Mouse (Mus musculus): ENCODE data around the gene Olfr187. TPM values are rescaled to one million over a fixed set of nuclear protein-coding genes. Genes with fewer than 3 reads are reported as not detected.
"Not testable (repeated sequence)": the region's sequence is repeated elsewhere in the genome, so short reads cannot be mapped to it uniquely, and the experiment has no call there.

Olfr187 gene
- not detected for total RNA-seq (2021)
- long read RNA-seq, experiment 1, result 0 reads
- long read RNA-seq, experiment 2, result 0 reads

DNA sequence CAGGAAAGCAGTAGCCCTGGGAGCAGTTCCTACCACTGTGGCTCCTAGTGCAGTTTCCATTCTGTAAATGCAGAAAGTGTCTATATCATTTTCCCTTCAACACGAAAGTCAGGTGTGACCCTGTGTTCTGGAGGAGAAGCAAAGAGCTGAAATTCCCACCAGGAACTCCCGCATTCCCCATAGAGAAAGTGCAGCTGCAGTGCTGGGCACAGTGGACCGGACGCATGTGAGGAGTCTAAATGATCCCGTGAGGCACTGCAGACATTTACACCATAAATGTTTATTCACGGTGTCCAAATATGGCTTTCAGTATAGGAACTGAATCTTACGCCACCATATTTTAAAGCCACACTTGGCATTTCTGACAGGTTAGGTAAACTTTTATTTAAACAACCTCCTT is at the start of gene Olfr187:
TSS of gene Olfr187 (minus strand) at position 58 of the 400 bp plus-strand sequence.
- DNase-seq, result no peak

DNA sequence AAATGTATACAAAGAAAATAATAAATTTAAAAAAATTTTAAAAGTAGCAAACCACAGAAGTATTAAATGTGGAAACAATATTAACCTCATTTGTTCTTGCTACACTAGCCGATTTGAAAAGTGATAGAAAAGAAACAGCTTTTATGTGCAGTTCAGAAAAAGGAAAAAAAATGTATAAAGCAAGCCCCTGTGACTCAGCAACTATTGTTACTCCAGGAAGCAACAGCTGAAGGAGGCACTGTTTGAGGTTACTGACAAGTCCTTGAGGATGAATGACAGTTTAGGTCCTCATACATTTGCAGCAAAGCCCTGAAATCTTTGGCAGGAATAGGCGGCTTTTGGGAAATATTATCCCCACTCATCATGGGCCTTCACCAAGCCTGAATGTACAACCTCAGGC is 41.5 kb upstream of the Olfr187 start:
- not testable (repeated sequence) for DNase-seq

GRCm38 (mm10) chr16:59077905-59078304 is 38.3 kb upstream of the Olfr187 start, which contains the start of gene Olfr190:
TSS of gene Olfr190 (minus strand) at chr16:59078005.
- no peak for DNase-seq

GRCm38 (mm10) chr16:59073520-59073919 is 34.0 kb upstream of the Olfr187 start:
- no peak for DNase-seq

- DNase-seq, result no peak
Observed at GRCm38 (mm10) chr16:59071755-59072154, 32.2 kb upstream of the Olfr187 start.

DNA sequence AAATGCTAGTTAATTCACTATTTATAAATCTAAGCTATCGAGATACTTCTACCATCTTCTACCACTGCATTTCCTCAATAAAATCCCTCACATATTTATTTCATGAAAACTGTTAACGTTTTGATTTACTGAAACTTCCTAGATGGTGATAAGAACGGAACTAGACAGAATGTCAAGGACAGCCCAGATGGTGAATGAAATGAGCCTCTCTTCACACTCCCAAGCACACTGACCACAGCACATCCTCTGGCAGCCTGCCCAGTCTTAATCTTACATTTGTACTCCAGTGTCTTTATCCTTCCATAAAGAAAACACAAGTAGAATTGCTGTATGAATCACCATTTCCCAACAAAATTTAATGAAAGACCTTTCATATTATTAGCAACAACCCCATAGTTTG is 22.8 kb upstream of the Olfr187 start:
- not testable (repeated sequence) for DNase-seq

GRCm38 (mm10) chr16:59049286-59049685 is 9.7 kb upstream of the Olfr187 start:
- DNase-seq, result not testable (repeated sequence)

DNA sequence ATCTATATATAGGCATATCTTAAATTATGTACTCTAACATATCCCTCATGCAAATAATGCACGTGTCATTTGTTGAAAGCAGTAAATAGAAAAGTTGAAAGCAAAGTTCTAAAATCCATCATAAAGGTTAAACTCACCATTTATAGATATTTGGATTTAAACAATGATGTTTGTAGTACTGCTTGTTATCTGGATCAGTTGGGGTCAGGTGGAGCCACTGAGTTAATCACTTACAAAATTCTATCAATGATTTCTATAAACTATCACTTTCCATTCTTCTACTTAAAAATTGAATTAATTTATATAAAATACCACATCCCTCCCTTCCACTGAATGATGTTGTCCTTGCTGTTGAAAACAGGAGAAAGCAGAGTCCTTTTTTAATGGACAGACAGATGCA is 9.3 kb upstream of the Olfr187 start:
- DNase-seq, result no peak

DNA sequence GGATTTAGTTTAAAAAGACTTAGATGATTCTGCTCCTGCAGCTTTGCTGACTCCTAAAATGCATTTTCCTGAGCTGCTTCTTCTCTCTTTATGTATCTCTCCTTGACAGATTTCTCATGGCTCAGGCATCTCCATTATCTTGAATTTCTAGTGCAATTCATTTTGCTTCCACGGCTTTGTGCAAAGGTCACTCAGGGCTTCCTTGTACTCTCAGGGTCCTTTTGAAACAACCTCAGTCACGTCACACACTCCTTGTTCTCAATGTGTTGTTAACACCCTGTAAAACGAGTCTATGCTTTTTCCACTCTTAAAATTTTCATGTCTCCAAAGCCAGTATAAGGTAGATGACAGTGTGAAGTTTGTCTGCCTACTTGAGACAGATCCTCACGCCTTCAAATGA is 8.0 kb upstream of the Olfr187 start:
- no peak for DNase-seq

DNA sequence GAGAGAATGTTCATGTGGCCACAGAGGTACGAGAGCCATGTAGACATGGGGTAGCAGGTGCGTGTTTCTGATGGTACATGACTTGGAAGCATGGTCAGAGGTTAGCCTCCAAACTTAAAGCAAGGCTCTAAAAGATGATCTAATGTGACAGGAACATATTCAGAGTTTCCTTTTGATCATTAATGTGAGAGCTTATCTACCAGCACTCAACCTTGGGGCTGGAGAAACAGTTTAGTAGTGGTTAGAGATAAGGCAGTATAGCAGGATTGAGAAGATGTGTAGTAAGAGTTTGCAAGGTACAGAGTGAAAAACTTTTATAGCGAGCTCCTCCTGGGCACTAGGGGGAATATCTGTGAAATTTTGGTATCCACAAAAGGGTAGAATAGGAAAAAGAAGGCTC is 6.3 kb upstream of the Olfr187 start:
- DNase-seq, result no peak

- no peak for DNase-seq
Observed at GRCm38 (mm10) chr16:59030191-59030590, 9.4 kb downstream of the Olfr187 start, which contains the start of gene Olfr186. TSS of gene Olfr186 (minus strand) at chr16:59030291.

- no peak for DNase-seq
Observed at GRCm38 (mm10) chr16:59013357-59014018, 26.1 kb downstream of the Olfr187 start.

DNA sequence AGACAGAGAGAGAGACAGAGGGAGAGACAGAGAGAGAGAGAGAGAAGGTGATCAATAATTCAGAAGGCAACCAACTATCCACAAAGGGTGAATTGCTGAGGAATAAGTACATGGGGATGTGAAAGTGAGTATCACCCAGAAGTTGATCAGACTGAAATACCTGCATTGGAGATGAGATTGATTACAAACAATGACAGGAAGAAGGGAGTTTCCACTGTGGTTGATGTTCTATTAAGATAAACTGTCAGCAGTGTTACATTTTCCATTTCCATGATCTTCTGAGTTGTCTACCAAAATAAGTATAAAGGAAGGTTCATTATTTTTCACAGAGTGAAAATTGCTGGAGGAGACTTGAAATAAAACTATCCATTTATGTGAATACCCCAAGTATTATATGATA is 32.4 kb downstream of the Olfr187 start:
- no peak for DNase-seq

GRCm38 (mm10) chr16:58995057-58995456 is 44.5 kb downstream of the Olfr187 start, which contains the start of gene Olfr183:
TSS of gene Olfr183 (plus strand) at chr16:58995357.
- no peak for DNase-seq

Other genes with a start within 250 kb of the Olfr187 start
- gene Olfr173, start 239.5 kb downstream of the Olfr187 start, total RNA-seq (2021), result not detected
- not detected for gene Olfr175-ps1, start 213.0 kb downstream of the Olfr187 start, total RNA-seq (2021)
- not detected for gene Olfr177, start 165.0 kb downstream of the Olfr187 start, total RNA-seq (2021)
- not detected for gene Olfr178, start 147.7 kb downstream of the Olfr187 start, total RNA-seq (2021)
- gene Olfr181, start 111.0 kb downstream of the Olfr187 start, total RNA-seq (2021), result not detected
- gene Olfr180, start 110.4 kb downstream of the Olfr187 start, total RNA-seq (2021), result not detected
- gene Olfr183, start 44.4 kb downstream of the Olfr187 start, total RNA-seq (2021), result not detected
- gene Olfr186, start 9.5 kb downstream of the Olfr187 start, total RNA-seq (2021), result not detected
- not detected for gene Olfr190, start 38.2 kb upstream of the Olfr187 start, total RNA-seq (2021)
- gene Olfr191, start 50.1 kb upstream of the Olfr187 start, total RNA-seq (2021), result not detected
- not detected for gene Olfr193, start 72.1 kb upstream of the Olfr187 start, total RNA-seq (2021)
- not detected for gene Olfr194, start 81.3 kb upstream of the Olfr187 start, total RNA-seq (2021)
- gene Olfr195, start 107.3 kb upstream of the Olfr187 start, total RNA-seq (2021), result not detected
- not detected for gene Olfr196, start 130.7 kb upstream of the Olfr187 start, total RNA-seq (2021)
- not detected for gene Olfr198, start 163.8 kb upstream of the Olfr187 start, total RNA-seq (2021)
- not detected for gene Olfr199, start 180.0 kb upstream of the Olfr187 start, total RNA-seq (2021)
- gene Olfr201, start 232.9 kb upstream of the Olfr187 start, total RNA-seq (2021), result not detected
- gene Olfr202, start 247.0 kb upstream of the Olfr187 start, total RNA-seq (2021), result not detected